Mouse (Mus musculus) limb, embryonic 10.5 days (tissue): ENCODE measurements around the gene Ak2. TPM values are rescaled to one million over a fixed set of nuclear protein-coding genes. Genes with fewer than 3 reads are reported as not detected.
A peak's percentile ranks its signal among the peaks of the same experiment; 100 is the strongest.

Experiments used
- DNase-seq: peaks from one replicate; pipeline ENCODE4 v3.0.0-alpha.2; 2017; ENCODE audit warnings: low spot score
- H3K27ac ChIP-seq: fragments of 300-500 bp; sonication (generic); 2 replicates; pipeline ENCODE4 v1.5.1; 2016; ENCODE audit warnings: mild to moderate bottlenecking
- H3K27me3 ChIP-seq: fragments of 300-500 bp; sonication (generic); 2 replicates; pipeline ENCODE4 v1.6.1; 2016; ENCODE audit warnings: low read depth, mild to moderate bottlenecking; ENCODE audit not compliant: poor library complexity, severe bottlenecking
- H3K36me3 ChIP-seq: fragments of 300-500 bp; sonication (generic); 2 replicates; pipeline ENCODE4 v1.6.1; 2016; ENCODE audit warnings: mild to moderate bottlenecking, moderate library complexity
- H3K4me1 ChIP-seq: fragments of 300-500 bp; sonication (generic); 2 replicates; pipeline ENCODE4 v1.6.1; 2016
- H3K4me3 ChIP-seq: fragments of 300-500 bp; sonication (generic); 2 replicates; pipeline ENCODE4 v1.5.1; 2016; ENCODE audit warnings: mild to moderate bottlenecking, moderate library complexity
- H3K9me3 ChIP-seq: fragments of 300-500 bp; sonication (generic); replicated peaks from 2 replicates; pipeline ENCODE4 v1.6.1; 2016; ENCODE audit warnings: mild to moderate bottlenecking
- WGBS: fragments of 180-500 bp; shearing (Covaris S2); methylation state at CpG from one replicate; pipeline ENCODE4 v1.1.7; 2016; 5-methylcytosine and 5-hydroxymethylcytosine counted together
- polyA plus RNA-seq: library from polyadenylated mRNA; unstranded; fragments of >200 nt; fragmentation: Nextera tagmentation; extraction: Ambion mirVana; gene quantifications from 2 replicates; pipeline ENCODE4 v1.2.1, GENCODE M21; 2016

Ak2 gene
- polyA plus RNA-seq, 1 experiment from 2014 or later = 236 TPM

- peak overlapping the region; percentile 91 for H3K27ac ChIP-seq
Observed at GRCm38 (mm10) chr4:128961301-128962028, 30.3 kb upstream of the Ak2 start.

GRCm38 (mm10) chr4:128962029-128962925 is 29.5 kb upstream of the Ak2 start, which contains the start of gene Azin2:
TSS of gene Azin2 (minus strand) at chr4:128962442.
- peak within 1 kb of the TSS; percentile 74 for H3K4me3 ChIP-seq
- peaks cover 32% of the 10 kb centered on the region for H3K27me3 ChIP-seq
- peak within 1 kb of the TSS; percentile 91 for H3K27ac ChIP-seq
- no peaks in the 10 kb centered on the region for H3K9me3 ChIP-seq
- under 1% methylated on average over 72 of the region's 72 CpGs for WGBS
- DNase-seq = peak; percentile 100
- H3K4me1 ChIP-seq = peaks cover 33% of the 10 kb centered on the region
- 0 out of 2 replicates have a peak, but pooled peaks cover 2% of the 10 kb centered on the region for H3K36me3 ChIP-seq

More at GRCm38 (mm10) chr4:128961301-128962028, 30.3 kb upstream of the Ak2 start:
- peaks cover 36% of the 10 kb centered on the region for H3K4me1 ChIP-seq
- DNase-seq = peak; percentile 46
- peak overlapping the region; percentile 74 for H3K4me3 ChIP-seq
- peaks cover 32% of the 10 kb centered on the region for H3K27me3 ChIP-seq
- WGBS = 4% methylated on average over 16 of the region's 16 CpGs
- no peaks in the 10 kb centered on the region for H3K9me3 ChIP-seq
- H3K36me3 ChIP-seq = 0 out of 2 replicates have a peak, but pooled peaks cover 2% of the 10 kb centered on the region

- DNase-seq = no peak
- peaks cover 29% of the 10 kb centered on the region for H3K4me1 ChIP-seq
- peak overlapping the region; percentile 91; the same call in 1 of the 2 replicates for H3K27ac ChIP-seq
- H3K9me3 ChIP-seq = no peaks in the 10 kb centered on the region
- peak overlapping the region; percentile 74 for H3K4me3 ChIP-seq
- 11% methylated on average over 9 of the region's 9 CpGs for WGBS
- H3K36me3 ChIP-seq = 0 out of 2 replicates have a peak, but pooled peaks cover 2% of the 10 kb centered on the region
- H3K27me3 ChIP-seq = peaks cover 32% of the 10 kb centered on the region
Observed at GRCm38 (mm10) chr4:128962926-128963290, 28.9 kb upstream of the Ak2 start.

- 59% methylated on average over 7 of the region's 7 CpGs for WGBS
- Histone ChIP-seq H3K36me3 (0 out of 2 replicates have a peak, but pooled peaks cover 2% of the 10 kb centered on the region), H3K27ac (no peak overlapping the region), H3K27me3 (peaks cover 9% of the 10 kb centered on the region; the same call in 1 of the 2 replicates), H3K4me1 (peaks cover 12% of the 10 kb centered on the region), H3K4me3 (no peak overlapping the region), H3K9me3 (no peaks in the 10 kb centered on the region)
- no peak for DNase-seq
Observed at GRCm38 (mm10) chr4:128966751-128967150, 25.0 kb upstream of the Ak2 start.

- WGBS = 80% methylated on average over 5 of the region's 5 CpGs
- H3K36me3 ChIP-seq = no peaks in the 10 kb centered on the region
- H3K4me3 ChIP-seq = no peak overlapping the region
- no peaks in the 10 kb centered on the region for H3K4me1 ChIP-seq
- H3K27ac ChIP-seq = no peak overlapping the region
- no peaks in the 10 kb centered on the region for H3K9me3 ChIP-seq
- H3K27me3 ChIP-seq = peaks cover 5% of the 10 kb centered on the region; the same call in 1 of the 2 replicates
- DNase-seq = no peak
Observed at GRCm38 (mm10) chr4:128969081-128969480, 22.7 kb upstream of the Ak2 start.

- no peaks in the 10 kb centered on the region for H3K36me3 ChIP-seq
- WGBS = 63% methylated on average over 18 of the region's 18 CpGs
- H3K27ac ChIP-seq = no peak overlapping the region
- H3K4me3 ChIP-seq = no peak overlapping the region
- H3K9me3 ChIP-seq = no peaks in the 10 kb centered on the region
- no peaks in the 10 kb centered on the region for H3K4me1 ChIP-seq
- no peaks in the 10 kb centered on the region; the same call in 1 of the 2 replicates for H3K27me3 ChIP-seq
- DNase-seq = no peak
Observed at GRCm38 (mm10) chr4:128969607-128970416, 21.9 kb upstream of the Ak2 start.

- Histone ChIP-seq H3K27me3 (no peaks in the 10 kb centered on the region), H3K4me1 (no peaks in the 10 kb centered on the region), H3K9me3 (no peaks in the 10 kb centered on the region), H3K36me3 (no peaks in the 10 kb centered on the region), H3K27ac (no peak overlapping the region), H3K4me3 (no peak overlapping the region)
- DNase-seq = no peak
- WGBS = 78% methylated on average over 7 of the region's 8 CpGs
Observed at GRCm38 (mm10) chr4:128970417-128970807, 21.3 kb upstream of the Ak2 start.

GRCm38 (mm10) chr4:128971065-128971694 is 20.6 kb upstream of the Ak2 start:
- Histone ChIP-seq H3K9me3 (no peaks in the 10 kb centered on the region), H3K36me3 (no peaks in the 10 kb centered on the region), H3K4me1 (no peaks in the 10 kb centered on the region), H3K4me3 (no peak overlapping the region), H3K27me3 (no peaks in the 10 kb centered on the region), H3K27ac (no peak overlapping the region)
- 50% methylated on average over 14 of the region's 14 CpGs for WGBS
- peak; percentile 82 for DNase-seq

GRCm38 (mm10) chr4:128974677-128975076 is 17.1 kb upstream of the Ak2 start:
- no peak for DNase-seq
- 85% methylated on average over 8 of the region's 8 CpGs for WGBS
- Histone ChIP-seq H3K27me3 (no peaks in the 10 kb centered on the region), H3K9me3 (no peaks in the 10 kb centered on the region), H3K4me3 (no peak overlapping the region), H3K4me1 (no peaks in the 10 kb centered on the region), H3K36me3 (no peaks in the 10 kb centered on the region), H3K27ac (no peak overlapping the region)

GRCm38 (mm10) chr4:128976577-128976976 is 15.2 kb upstream of the Ak2 start:
- no peak overlapping the region for H3K4me3 ChIP-seq
- H3K36me3 ChIP-seq = no peaks in the 10 kb centered on the region
- WGBS = 93% methylated on average over 4 of the region's 4 CpGs
- no peak overlapping the region for H3K27ac ChIP-seq
- no peaks in the 10 kb centered on the region for H3K9me3 ChIP-seq
- DNase-seq = no peak
- no peaks in the 10 kb centered on the region for H3K4me1 ChIP-seq
- H3K27me3 ChIP-seq = no peaks in the 10 kb centered on the region

GRCm38 (mm10) chr4:128977217-128977616 is 14.5 kb upstream of the Ak2 start:
- Histone ChIP-seq H3K27ac (no peak overlapping the region), H3K9me3 (no peaks in the 10 kb centered on the region), H3K36me3 (no peaks in the 10 kb centered on the region), H3K4me3 (no peak overlapping the region), H3K4me1 (no peaks in the 10 kb centered on the region), H3K27me3 (no peaks in the 10 kb centered on the region)
- DNase-seq = no peak
- WGBS = 78% methylated on average over 3 of the region's 3 CpGs

- H3K4me1 ChIP-seq = no peaks in the 10 kb centered on the region
- H3K36me3 ChIP-seq = no peaks in the 10 kb centered on the region
- DNase-seq = no peak
- no peaks in the 10 kb centered on the region for H3K27me3 ChIP-seq
- H3K9me3 ChIP-seq = no peaks in the 10 kb centered on the region
- WGBS = 61% methylated on average over 1 of the region's 1 CpGs
- H3K4me3 ChIP-seq = no peak overlapping the region
- H3K27ac ChIP-seq = no peak overlapping the region
Observed at GRCm38 (mm10) chr4:128978634-128979033, 13.1 kb upstream of the Ak2 start.
